Mouse (Mus musculus): Measurements from ENCODE around the gene Lemd2.
"Not testable (repeated sequence)": the region's sequence is repeated elsewhere in the genome, so short reads cannot be mapped to it uniquely, and the experiment has no call there.

The Lemd2 gene

GRCm38 (mm10) chr17:27204075-27204909 is at the start of gene Lemd2:
Gene Lemd2 (minus strand): TSS chr17:27204469.
- DNase-seq (ENCODE audit: low read depth): peak; percentile 91

GRCm38 (mm10) chr17:27251150-27251549 is 46.9 kb upstream of the Lemd2 start:
- DNase-seq (ENCODE audit: low read depth): no peak

GRCm38 (mm10) chr17:27250461-27250860 is 46.2 kb upstream of the Lemd2 start:
- DNase-seq (ENCODE audit: low read depth): no peak

GRCm38 (mm10) chr17:27249073-27249472 is 44.8 kb upstream of the Lemd2 start:
- DNase-seq (ENCODE audit: low read depth): no peak

- no peak for DNase-seq (ENCODE audit: low read depth)
These were observed 43.6 kb upstream of the Lemd2 start for GRCm38 (mm10) chr17:27247680-27248386.

GRCm38 (mm10) chr17:27245851-27246381 is 41.6 kb upstream of the Lemd2 start:
- no peak for DNase-seq (ENCODE audit: low read depth)

- no peak for DNase-seq (ENCODE audit: low read depth)
These were observed 40.6 kb upstream of the Lemd2 start for GRCm38 (mm10) chr17:27244912-27245311.

- DNase-seq (ENCODE audit: low read depth): no peak
These were observed 38.2 kb upstream of the Lemd2 start for GRCm38 (mm10) chr17:27242194-27243189.

- no peak for DNase-seq (ENCODE audit: low read depth)
These were observed 36.5 kb upstream of the Lemd2 start for GRCm38 (mm10) chr17:27240556-27241457.

GRCm38 (mm10) chr17:27239941-27240340 is 35.7 kb upstream of the Lemd2 start:
- DNase-seq (ENCODE audit: low read depth): no peak

GRCm38 (mm10) chr17:27238637-27239036 is 34.4 kb upstream of the Lemd2 start:
- no peak for DNase-seq (ENCODE audit: low read depth)

- DNase-seq (ENCODE audit: low read depth): no peak
These were observed 33.5 kb upstream of the Lemd2 start for GRCm38 (mm10) chr17:27237731-27238130.

- no peak for DNase-seq (ENCODE audit: low read depth)
These were observed 29.0 kb upstream of the Lemd2 start for GRCm38 (mm10) chr17:27233298-27233697.

- DNase-seq (ENCODE audit: low read depth): no peak
These were observed 27.9 kb upstream of the Lemd2 start for GRCm38 (mm10) chr17:27232176-27232575.

GRCm38 (mm10) chr17:27231586-27231985 is 27.3 kb upstream of the Lemd2 start:
- not testable (repeated sequence) for DNase-seq (ENCODE audit: low read depth)

GRCm38 (mm10) chr17:27231146-27231503 is 26.9 kb upstream of the Lemd2 start:
- no peak for DNase-seq (ENCODE audit: low read depth)

GRCm38 (mm10) chr17:27230455-27231145 is 26.3 kb upstream of the Lemd2 start:
- DNase-seq (ENCODE audit: low read depth): no peak

- DNase-seq (ENCODE audit: low read depth): no peak
These were observed 25.6 kb upstream of the Lemd2 start for GRCm38 (mm10) chr17:27229710-27230454.

GRCm38 (mm10) chr17:27228216-27228915 is 24.1 kb upstream of the Lemd2 start:
- peak; percentile 29 for DNase-seq (ENCODE audit: low read depth)

All from c-Kit-positive CD71-positive TER-119-negative erythroid progenitor cells, embryonic 14.5 days (primary cell).